ENCODE assay signal across 21 mouse cellular contexts in genomic region chr15:102978615-102979515, GRCm38 (mm10). TPM values are rescaled to one million over a fixed set of nuclear protein-coding genes. Genes with fewer than 3 reads are reported as not detected.
DNase-seq lines count a peak whose midpoint lies in the region; ATAC-seq and TF ChIP-seq lines count a peak whose summit lies in the region.
"Had no signal": no experiment of that assay in that cellular context is flagged by ENCODE, and none has a peak within 500 bp of the region (broad histone marks: within the 10 kb centered on the region; RNA-seq: fewer than 3 reads in every experiment).

No protein-coding gene starts in this region.

- H3K36me3 ChIP-seq in kidney, adult 2 months (ENCODE audit: control insufficient read depth, insufficient read depth, low read length): no peaks in the 10 kb centered on the region
- H3K36me3 ChIP-seq in limb, embryonic 12.5 days: no peaks in the 10 kb centered on the region
- H3K36me3 ChIP-seq in neural tube, embryonic 13.5 days: no peaks in the 10 kb centered on the region
- H3K36me3 ChIP-seq: embryonic facial prominence, embryonic 10.5 days; liver, embryonic 12.5 days; midbrain, embryonic 13.5 days had no signal

- WGBS in kidney, adult 2 months: 26% methylated on average over 13 of the region's 13 CpGs
- 3% methylated on average over 13 of the region's 13 CpGs for WGBS in limb, embryonic 12.5 days
- WGBS in neural tube, embryonic 13.5 days: under 1% methylated on average over 13 of the region's 13 CpGs

- ATAC-seq in limb, embryonic 12.5 days (ENCODE audit: insufficient number of reproducible peaks, insufficient read depth, low FRiP score, low TSS enrichment, low read depth): no peak
- no peak for ATAC-seq in neural tube, embryonic 13.5 days (ENCODE audit: low read depth)
- ATAC-seq: forebrain, embryonic 14.5 days; intestine, postnatal 0 days; liver, embryonic 12.5 days; midbrain, embryonic 13.5 days had no signal

- peak overlapping the region; percentile 82 for H3K4me2 ChIP-seq in limb, embryonic 12.5 days
- H3K4me2 ChIP-seq in neural tube, embryonic 13.5 days: peak overlapping the region; percentile 91
- H3K4me2 ChIP-seq: hindbrain, embryonic 14.5 days; liver, embryonic 12.5 days; lung, embryonic 14.5 days; midbrain, embryonic 13.5 days had no signal

- no peak for TF ChIP-seq CTCF in kidney, adult 2 months (conservative IDR thresholded peaks at IDR 0.05; ENCODE audit: insufficient read depth, insufficient read length, low read depth, low read length)

- H3K27ac ChIP-seq in kidney, adult 2 months (ENCODE audit: insufficient read depth, low read depth, low read length): peak overlapping the region; percentile 64
- H3K27ac ChIP-seq in limb, embryonic 12.5 days: 0 out of 2 replicates have a peak overlapping the region, but pooled peaks have one; percentile 73
- H3K27ac ChIP-seq in neural tube, embryonic 13.5 days (replicated peaks): peak overlapping the region; percentile 99
- H3K27ac ChIP-seq: embryonic facial prominence, embryonic 10.5 days; hindbrain, embryonic 14.5 days; liver, embryonic 12.5 days; macrophage; midbrain, embryonic 13.5 days had no signal

- TF ChIP-seq POLR2A in kidney, adult 2 months (IDR thresholded peaks at IDR 0.05; ENCODE audit: low read depth, low read length): no peak

- no peaks in the 10 kb centered on the region for H3K9me3 ChIP-seq in limb, embryonic 12.5 days
- no peaks in the 10 kb centered on the region for H3K9me3 ChIP-seq in neural tube, embryonic 13.5 days
- H3K9me3 ChIP-seq: embryonic facial prominence, embryonic 10.5 days; liver, embryonic 12.5 days; midbrain, embryonic 13.5 days had no signal

- peak overlapping the region; percentile 50 for H3K9ac ChIP-seq in limb, embryonic 12.5 days (replicated peaks)
- peak overlapping the region; percentile 100 for H3K9ac ChIP-seq in neural tube, embryonic 13.5 days
- H3K9ac ChIP-seq: hindbrain, embryonic 14.5 days; liver, embryonic 12.5 days; lung, embryonic 14.5 days; midbrain, embryonic 13.5 days had no signal

- DNase-seq in kidney, adult 2 months: no peak
- DNase-seq in kidney, postnatal 25 days: no peak
- peak; percentile 83 for DNase-seq in MEL-GATA-1-ER (ENCODE audit: extremely low read depth, low read depth)
- no peak for DNase-seq in right cerebral cortex, postnatal 10 days (ENCODE audit: low spot score in 2 of 2)
- no peak for DNase-seq in right cerebral cortex, postnatal 36 days (ENCODE audit: low spot score in 2 of 2)
- no peak for DNase-seq in lung, postnatal 36 days
- DNase-seq: cerebellum, postnatal 36 days; heart, postnatal 10 days; lung, embryonic 14.5 days; right cerebral cortex, postnatal 4 days; thymus, postnatal 36 days had no signal

- H3K27me3 ChIP-seq in kidney, adult 2 months (replicated peaks; ENCODE audit: control insufficient read depth, insufficient read depth, low read length): no peaks in the 10 kb centered on the region
- peaks cover 98% of the 10 kb centered on the region for H3K27me3 ChIP-seq in limb, embryonic 12.5 days
- H3K27me3 ChIP-seq in neural tube, embryonic 13.5 days: peaks cover 21% of the 10 kb centered on the region

- peaks cover 11% of the 10 kb centered on the region for H3K4me1 ChIP-seq in kidney, adult 2 months (ENCODE audit: control insufficient read depth, insufficient read depth, low read length)
- peaks cover 79% of the 10 kb centered on the region for H3K4me1 ChIP-seq in limb, embryonic 12.5 days (replicated peaks)
- H3K4me1 ChIP-seq in neural tube, embryonic 13.5 days (replicated peaks): peaks cover 55% of the 10 kb centered on the region

- H3K4me3 ChIP-seq in kidney, adult 2 months (ENCODE audit: insufficient read depth, low read depth, low read length): peak overlapping the region; percentile 34
- peak overlapping the region; percentile 40 for H3K4me3 ChIP-seq in limb, embryonic 12.5 days (replicated peaks)
- peak overlapping the region; percentile 90 for H3K4me3 ChIP-seq in neural tube, embryonic 13.5 days
- H3K4me3 ChIP-seq: embryonic facial prominence, embryonic 10.5 days; erythroblast, embryonic 14.5 days; liver, embryonic 12.5 days; midbrain, embryonic 13.5 days had no signal

RNA-seq across cellular contexts. Expression of gene Hoxc9, which starts 2.6 kb away (rescaled TPM):
- 5.5 and 7.3 TPM in 2 replicates for polyA plus RNA-seq in kidney, adult 2 months (2012; rRNA removed)
- 3.6 TPM in 2 replicates for polyA plus RNA-seq in limb, embryonic 12.5 days (2016; fragmentation: Nextera tagmentation; extraction: Ambion mirVana)
- 40.9 and 43.4 TPM in 2 replicates for polyA plus RNA-seq in neural tube, embryonic 13.5 days (2015; fragmentation: Nextera tagmentation; extraction: Ambion mirVana)
- polyA plus RNA-seq: embryonic facial prominence, embryonic 10.5 days; erythroblast, embryonic 14.5 days; forebrain, embryonic 14.5 days; liver, embryonic 12.5 days; lung, embryonic 14.5 days; macrophage; midbrain, embryonic 13.5 days had no signal

RNA-seq across cellular contexts. Expression of gene Hoxc8, which starts 11.5 kb away (rescaled TPM):
- 3.4 and 4.0 TPM in 2 replicates for polyA plus RNA-seq in kidney, adult 2 months (2012; rRNA removed)
- polyA plus RNA-seq in limb, embryonic 12.5 days (2016; fragmentation: Nextera tagmentation; extraction: Ambion mirVana): 3.9 and 4.0 TPM in 2 replicates
- polyA plus RNA-seq in neural tube, embryonic 13.5 days (2015; fragmentation: Nextera tagmentation; extraction: Ambion mirVana): 75.8 and 85.5 TPM in 2 replicates
- polyA plus RNA-seq: embryonic facial prominence, embryonic 10.5 days; erythroblast, embryonic 14.5 days; forebrain, embryonic 14.5 days; lung, embryonic 14.5 days; macrophage; midbrain, embryonic 13.5 days had no signal

RNA-seq across cellular contexts. Expression of gene Hoxc5, which starts 11.6 kb away (rescaled TPM):
- 4.0 and 4.1 TPM in 2 replicates for polyA plus RNA-seq in kidney, adult 2 months (2012; rRNA removed)
- 6.3 and 12.2 TPM in 2 replicates for polyA plus RNA-seq in limb, embryonic 12.5 days (2016; fragmentation: Nextera tagmentation; extraction: Ambion mirVana)
- 18.8 and 32.2 TPM in 2 replicates for polyA plus RNA-seq in neural tube, embryonic 13.5 days (2015; fragmentation: Nextera tagmentation; extraction: Ambion mirVana)
- polyA plus RNA-seq: erythroblast, embryonic 14.5 days; forebrain, embryonic 14.5 days; macrophage had no signal

RNA-seq across cellular contexts. Expression of gene Hoxc10, which starts 12.3 kb away (rescaled TPM):
- polyA plus RNA-seq in kidney, adult 2 months (2012; rRNA removed): 16.4 and 16.7 TPM in 2 replicates
- 20.7 and 21.2 TPM in 2 replicates for polyA plus RNA-seq in limb, embryonic 12.5 days (2016; fragmentation: Nextera tagmentation; extraction: Ambion mirVana)
- 58.5 and 92.4 TPM in 2 replicates for polyA plus RNA-seq in neural tube, embryonic 13.5 days (2015; fragmentation: Nextera tagmentation; extraction: Ambion mirVana)
- polyA plus RNA-seq: embryonic facial prominence, embryonic 10.5 days; erythroblast, embryonic 14.5 days; forebrain, embryonic 14.5 days; hindbrain, embryonic 14.5 days; liver, embryonic 12.5 days; lung, embryonic 14.5 days; macrophage; midbrain, embryonic 13.5 days had no signal

RNA-seq across cellular contexts. Expression of gene Hoxc6, which starts 19.2 kb away (rescaled TPM):
- 24.7 and 25.4 TPM in 2 replicates for polyA plus RNA-seq in kidney, adult 2 months (2012; rRNA removed)
- 3.9 and 4.4 TPM in 2 replicates for polyA plus RNA-seq in limb, embryonic 12.5 days (2016; fragmentation: Nextera tagmentation; extraction: Ambion mirVana)
- polyA plus RNA-seq in neural tube, embryonic 13.5 days (2015; fragmentation: Nextera tagmentation; extraction: Ambion mirVana): 46.8 and 51.1 TPM in 2 replicates
- polyA plus RNA-seq: embryonic facial prominence, embryonic 10.5 days; erythroblast, embryonic 14.5 days; forebrain, embryonic 14.5 days; lung, embryonic 14.5 days; macrophage; midbrain, embryonic 13.5 days had no signal

Comparison
In these comparisons a context has a peak if more than half of its experiments do, and no peak if none do; other contexts are left out.
1. H3K4me3 ChIP-seq: peak in every context shown above with its lines; median percentile 90 in neural tube, embryonic 13.5 days; 40 in limb, embryonic 12.5 days; 34 in kidney, adult 2 months.
2. RNA of gene Hoxc8, which starts 11.5 kb away (polyA plus RNA-seq): 75.8 to 85.5 TPM in neural tube, embryonic 13.5 days; 3.4 to 4.0 TPM in kidney, adult 2 months and 3.9 to 4.0 TPM in limb, embryonic 12.5 days; every median in the first group is over 10 times any median in the second.
3. Peak in every context shown above with its lines, with median percentiles within 50 percentile points of each other: H3K27ac ChIP-seq.